15 mouse cellular contexts compared by ENCODE assay signal in the genomic region with DNA sequence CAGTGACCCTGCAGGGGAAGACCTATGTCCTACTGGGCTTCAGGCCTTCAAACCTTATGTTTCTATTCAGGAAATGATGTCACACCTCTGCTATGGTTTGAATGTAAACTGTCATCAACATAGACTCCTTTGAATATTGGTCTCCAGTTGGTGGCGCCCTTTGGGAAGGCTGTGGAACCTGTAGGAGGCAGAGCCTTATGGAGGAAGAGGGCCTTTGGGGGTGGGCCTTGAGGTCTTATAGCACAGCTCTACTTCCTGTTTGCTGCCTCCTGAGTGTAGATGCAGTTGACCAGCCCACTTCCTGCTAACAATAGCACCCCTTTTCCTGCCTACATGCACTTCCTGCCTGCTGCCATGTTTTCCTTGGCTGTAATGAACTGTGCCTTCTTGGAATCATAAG. TPM values are rescaled to one million over a fixed set of nuclear protein-coding genes. Genes with fewer than 3 reads are reported as not detected.
DNase-seq lines count a peak whose midpoint lies in the region; ATAC-seq and TF ChIP-seq lines count a peak whose summit lies in the region.
"Had no signal": no experiment of that assay in that cellular context is flagged by ENCODE, and none has a peak within 500 bp of the region (broad histone marks: within the 10 kb centered on the region; RNA-seq: fewer than 3 reads in every experiment).

No protein-coding gene starts in this region.

- H3K36me3 ChIP-seq in heart, postnatal 0 days (replicated peaks; ENCODE audit: control insufficient read depth, insufficient read depth, low read length), result no peaks in the 10 kb centered on the region
- H3K36me3 ChIP-seq in G1E (replicated peaks), result no peaks in the 10 kb centered on the region
- H3K36me3 ChIP-seq: hindbrain, embryonic 12.5 days; limb, embryonic 12.5 days had no signal

- H3K9me3 ChIP-seq in heart, postnatal 0 days (replicated peaks; ENCODE audit: control insufficient read depth, low read length), result no peaks in the 10 kb centered on the region
- H3K9me3 ChIP-seq in G1E (replicated peaks), result no peaks in the 10 kb centered on the region
- H3K9me3 ChIP-seq: hindbrain, embryonic 12.5 days; limb, embryonic 12.5 days had no signal

- no peaks in the 10 kb centered on the region for H3K27me3 ChIP-seq in heart, postnatal 0 days (ENCODE audit: control insufficient read depth, insufficient read depth, low read length)
- H3K27me3 ChIP-seq in G1E (ENCODE audit: insufficient read depth, low read length), result peaks cover 2% of the 10 kb centered on the region; the same call in 1 of the 2 replicates
- H3K27me3 ChIP-seq: hindbrain, embryonic 12.5 days; limb, embryonic 12.5 days had no signal

- no peak overlapping the region for H3K4me2 ChIP-seq in heart, postnatal 0 days (ENCODE audit: low read depth, low read length)
- H3K4me2 ChIP-seq: heart, embryonic 11.5 days; hindbrain, embryonic 12.5 days; limb, embryonic 12.5 days had no signal

- no peak for TF ChIP-seq CTCF in heart, postnatal 0 days (IDR thresholded peaks at IDR 0.05; ENCODE audit: low read depth)
- TF ChIP-seq CTCF in G1E (IDR thresholded peaks at IDR 0.05; ENCODE audit: low read depth, low read length), result no peak

- no peaks in the 10 kb centered on the region for H3K4me1 ChIP-seq in heart, postnatal 0 days (ENCODE audit: control insufficient read depth, insufficient read depth)
- H3K4me1 ChIP-seq in G1E (ENCODE audit: insufficient read depth, low read depth, low read length), result no peaks in the 10 kb centered on the region; the same call in 1 of the 2 replicates
- H3K4me1 ChIP-seq: hindbrain, embryonic 12.5 days; limb, embryonic 12.5 days had no signal

- no peak for TF ChIP-seq EP300 in heart, postnatal 0 days (IDR thresholded peaks at IDR 0.05; ENCODE audit: low read depth)

- peak; percentile 57 for ATAC-seq in heart, postnatal 0 days (ENCODE audit: insufficient read depth, low read depth)
- ATAC-seq in G1E (ENCODE audit: extremely low read depth, insufficient number of reproducible peaks, low FRiP score, poor library complexity, severe bottlenecking), result no peak

- no peak overlapping the region for H3K4me3 ChIP-seq in heart, postnatal 0 days (ENCODE audit: low read depth, low read length)
- no peak overlapping the region for H3K4me3 ChIP-seq in G1E (ENCODE audit: low read depth, low read length)
- H3K4me3 ChIP-seq: hindbrain, embryonic 12.5 days; limb, embryonic 12.5 days had no signal

- peak; percentile 15 for DNase-seq in heart, postnatal 0 days (ENCODE audit: low spot score)
- DNase-seq in heart, postnatal 36 days, result no peak
- peak; percentile 17 for DNase-seq in lung, postnatal 10 days
- DNase-seq in lung, adult 18-20 months, result no peak
- DNase-seq in 3T3-L1 (ENCODE audit: low read depth, low spot score) (peak; percentile 24), G1E (ENCODE audit: low spot score) (peak; percentile 3), adipocyte (ENCODE audit: low spot score) (no peak)
- no peak for DNase-seq in urinary bladder, postnatal 14 days (ENCODE audit: low spot score)
- DNase-seq: cerebellum, adult 11 months; gastrocnemius, postnatal 14 days; kidney, adult 8-10 months had no signal

- no peak overlapping the region for H3K27ac ChIP-seq in heart, postnatal 0 days (ENCODE audit: low read depth)
- H3K27ac ChIP-seq: hindbrain, embryonic 12.5 days; limb, embryonic 12.5 days had no signal

- intact Hi-C loops in heart, postnatal 36 days (cut with DNase I), result no loop called here

- H3K9ac ChIP-seq in heart, postnatal 0 days (replicated peaks; ENCODE audit: low read depth, low read length), result no peak overlapping the region
- H3K9ac ChIP-seq: hindbrain, embryonic 12.5 days; limb, embryonic 12.5 days had no signal

- WGBS in heart, postnatal 0 days, result 90% methylated on average over 1 of the region's 1 CpGs

RNA-seq across cellular contexts. Expression of gene Rgs6, which starts 19.7 kb away (rescaled TPM):
- 12.1 and 16.8 TPM in 2 replicates for total RNA-seq in heart, postnatal 0 days (2014; rRNA removed; ENCODE audit: low replicate concordance)
- polyA plus RNA-seq in heart, postnatal 0 days (2015; fragmentation: Nextera tagmentation; extraction: Ambion mirVana), result 14.8 and 16.5 TPM in 2 replicates
- total RNA-seq in heart, postnatal 36 days (2021), result 10 to 100 TPM; 10.7 to 11.7 TPM
- total RNA-seq in G1E (2014; fragmentation: Nextera tagmentation) (not detected in 2 replicates), G1E (2017) (0.44 and 1.0 TPM in 2 replicates)
- not detected in 2 replicates for polyA plus RNA-seq in G1E (2012)
- total RNA-seq: megakaryocyte-erythroid progenitor cell, adult 5-6 weeks had no signal

Comparison
In these comparisons a context has a peak if more than half of its experiments do, and no peak if none do; other contexts are left out.
1. DNase-seq: peak in heart, postnatal 0 days (single experiment), lung, postnatal 10 days (single experiment), 3T3-L1 (single experiment) and G1E (single experiment); none in heart, postnatal 36 days (0 of 2), lung, adult 18-20 months (0 of 2), adipocyte (single experiment) and urinary bladder, postnatal 14 days (single experiment).